Mouse (Mus musculus) embryo, embryonic 11.5 days (tissue): ENCODE measurements at regions not wholly inside any gene's neighbourhood (a gene's known extent, or its start where the extent isn't known, plus 50 kb on each side); places are given as distances from the start of the nearest gene placed in this dataset.

Experiments
- DNase-seq: peaks from one replicate; pipeline ENCODE4 v3.0.0-alpha.2; 2012; ENCODE audit warnings: low read depth, low spot score

GRCm38 (mm10) chr3:126292830-126293229, 70.7 kb upstream of the Arsj start:
- no peak for DNase-seq

- DNase-seq = no peak
Measured at GRCm38 (mm10) chr3:126293645-126294044, 69.8 kb upstream of the Arsj start.

- no peak for DNase-seq
Measured at GRCm38 (mm10) chr3:126295932-126296331, 67.6 kb upstream of the Arsj start.

GRCm38 (mm10) chr3:126299257-126299656, 64.2 kb upstream of the Arsj start:
- DNase-seq = no peak

GRCm38 (mm10) chr3:126308303-126308702, 55.2 kb upstream of the Arsj start:
- no peak for DNase-seq
